Mouse (Mus musculus) brain, embryonic 14.5 days (tissue): ENCODE data around the gene Sfswap. TPM values are rescaled to one million over a fixed set of nuclear protein-coding genes. Genes with fewer than 3 reads are reported as not detected.

Experiments
- DNase-seq: peaks from one replicate; pipeline ENCODE4 v3.0.0-alpha.2; 2011; ENCODE audit warnings: low read depth
- CTCF ChIP-seq: fragments of 200-500 bp; IDR thresholded peaks from 2 replicates; pipeline ENCODE4 v1.5.1; 2012; ENCODE audit warnings: inconsistent platforms, mild to moderate bottlenecking, moderate library complexity, borderline replicate concordance; ENCODE audit not compliant: insufficient read depth, insufficient read length; ENCODE audit errors: extremely low read depth
- POLR2A ChIP-seq: fragments of 200-500 bp; IDR thresholded peaks from 2 replicates; pipeline ENCODE4 v1.6.1; 2012; ENCODE audit warnings: mild to moderate bottlenecking, inconsistent platforms, borderline replicate concordance; ENCODE audit not compliant: poor library complexity, insufficient read depth, insufficient read length, severe bottlenecking; ENCODE audit errors: extremely low read depth
- polyA plus RNA-seq: library from polyadenylated mRNA; depleted of rRNA; stranded (reverse); fragments of >200 nt; gene quantifications from 2 replicates; pipeline ENCODE4 v1.2.3, GENCODE M21; 2012

Sfswap gene
- polyA plus RNA-seq, 1 experiment, result 199 TPM

DNA sequence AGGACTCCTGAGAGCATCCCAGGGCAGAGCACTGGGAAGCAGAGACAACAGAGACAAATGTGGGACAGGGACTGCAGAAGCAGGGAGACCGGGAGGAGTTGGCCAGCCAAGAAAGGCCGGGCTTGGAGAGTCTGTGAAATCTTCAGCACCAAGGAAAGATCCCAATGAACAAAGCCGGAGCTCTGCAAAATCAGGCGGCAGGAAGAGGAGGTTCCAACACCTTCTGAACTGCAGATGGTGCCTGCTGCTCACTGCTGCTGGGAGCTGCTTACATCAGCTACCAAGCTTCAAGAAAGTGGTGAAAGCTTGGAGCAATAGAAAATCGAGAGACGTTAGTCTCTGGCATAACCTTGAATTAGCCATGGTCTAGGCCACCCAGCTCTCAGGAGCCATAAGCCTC, 79.0 kb downstream of the Sfswap start:
- peak; percentile 61 for DNase-seq
- TF ChIP-seq CTCF, result no peak
- TF ChIP-seq POLR2A, result no peak

DNA sequence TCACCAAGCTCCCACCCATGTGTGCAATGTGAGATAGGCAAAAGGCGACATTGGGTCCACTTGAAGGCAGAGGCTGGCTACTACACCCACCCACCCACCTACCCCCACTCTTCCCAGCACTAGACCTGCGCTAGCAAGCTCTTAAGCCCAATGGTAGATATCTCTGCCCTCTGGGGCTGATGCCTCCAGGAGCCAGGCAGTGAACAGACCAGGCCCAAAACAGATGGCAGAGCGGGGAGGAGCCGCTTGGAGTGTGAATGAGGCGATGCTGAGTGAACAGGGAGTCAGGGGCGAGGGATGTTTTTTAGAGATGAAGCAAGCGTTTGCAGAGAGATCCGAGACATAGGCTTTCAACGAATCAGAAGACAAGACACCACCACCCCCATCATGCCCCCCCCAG, 79.6 kb downstream of the Sfswap start:
- no peak for TF ChIP-seq POLR2A
- no peak for TF ChIP-seq CTCF
- peak; percentile 46 for DNase-seq

DNA sequence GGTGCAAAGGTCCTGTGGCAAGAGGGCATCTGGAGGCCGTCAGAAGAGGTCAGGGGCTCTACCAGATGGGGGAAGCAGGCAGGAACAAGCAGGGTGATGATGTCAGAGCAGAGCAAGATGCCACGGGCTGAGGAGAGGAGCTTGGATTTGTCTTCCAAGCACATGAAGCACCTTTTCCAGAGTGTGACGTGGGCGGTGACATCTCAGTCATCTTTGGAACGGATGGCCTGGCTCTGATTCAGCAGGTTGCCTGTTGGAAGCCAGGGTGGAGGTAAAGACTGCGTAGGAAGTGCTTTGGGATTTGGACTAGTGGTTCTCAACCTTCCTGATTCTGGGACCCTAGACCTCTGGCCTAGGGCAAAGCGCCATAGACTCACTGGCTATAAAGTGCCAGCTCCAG, 80.0 kb downstream of the Sfswap start:
- TF ChIP-seq POLR2A (no peak), CTCF (no peak)
- DNase-seq, result no peak

DNA sequence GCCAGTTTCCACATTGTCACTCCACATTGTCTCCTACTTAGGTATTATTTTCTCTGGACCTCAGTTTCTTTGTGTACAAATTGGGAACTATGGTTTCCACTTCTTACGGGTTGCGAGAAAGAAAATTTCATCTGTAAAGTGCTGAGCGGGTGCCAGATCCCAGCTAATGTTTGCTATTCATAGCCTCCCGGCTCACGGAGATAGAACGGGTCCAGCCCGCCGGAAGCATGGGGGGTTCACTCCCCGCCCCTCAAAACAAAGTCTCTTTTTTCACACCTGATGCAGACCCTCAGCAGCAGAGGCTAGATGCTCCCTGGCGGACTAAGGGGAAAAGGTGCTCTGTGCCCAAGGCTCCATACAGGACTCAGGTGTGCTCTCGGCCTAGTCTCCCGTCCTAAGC, 82.3 kb downstream of the Sfswap start:
- TF ChIP-seq POLR2A, result no peak
- TF ChIP-seq CTCF, result no peak
- no peak for DNase-seq

DNA sequence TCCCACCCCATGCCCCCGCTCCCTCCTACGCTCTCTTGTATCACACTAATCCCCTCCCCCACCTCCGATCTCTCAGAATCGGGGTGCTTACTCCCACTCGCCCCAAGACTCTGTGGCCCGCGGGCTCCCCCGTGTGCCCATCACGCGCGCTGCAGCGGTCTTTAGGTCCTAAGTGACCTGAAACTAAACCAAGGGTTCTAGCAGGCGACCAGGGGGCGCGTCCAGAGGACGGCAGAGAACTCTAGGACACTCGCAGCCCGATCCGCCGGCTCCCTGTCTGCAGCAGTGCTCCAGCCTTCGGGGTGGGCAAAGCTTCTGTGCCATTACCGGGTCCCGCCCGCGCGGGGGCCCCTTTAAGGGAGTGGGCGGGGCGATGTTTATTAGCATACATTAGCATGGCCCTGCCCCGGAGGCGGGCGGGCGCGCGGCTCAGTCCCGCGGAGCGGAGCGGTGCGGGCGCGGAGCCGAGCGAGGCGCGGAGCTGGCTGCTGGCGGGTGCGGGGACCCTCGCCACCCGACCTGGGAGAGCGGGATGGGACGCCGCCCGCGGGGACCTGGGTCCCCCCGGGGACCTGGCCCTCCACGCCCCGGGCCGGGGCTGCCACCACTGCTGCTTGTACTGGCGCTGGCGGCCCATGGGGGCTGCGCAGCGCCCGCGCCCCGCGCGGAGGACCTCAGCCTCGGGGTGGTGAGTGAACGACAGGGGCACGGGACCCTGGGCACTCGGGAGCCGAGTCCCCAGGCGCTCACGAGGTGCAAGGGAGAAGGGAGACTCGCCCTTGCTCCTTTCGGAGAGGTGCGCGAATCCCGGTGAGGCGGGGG, 83.0 kb downstream of the Sfswap start, which contains the start of gene Mmp17:
Gene Mmp17, plus strand, starts transcription at position 409 of the 822 bp plus-strand sequence.
- peak; percentile 91 for TF ChIP-seq POLR2A
- TF ChIP-seq CTCF, result peak; percentile 79
- DNase-seq, result peak; percentile 94

DNA sequence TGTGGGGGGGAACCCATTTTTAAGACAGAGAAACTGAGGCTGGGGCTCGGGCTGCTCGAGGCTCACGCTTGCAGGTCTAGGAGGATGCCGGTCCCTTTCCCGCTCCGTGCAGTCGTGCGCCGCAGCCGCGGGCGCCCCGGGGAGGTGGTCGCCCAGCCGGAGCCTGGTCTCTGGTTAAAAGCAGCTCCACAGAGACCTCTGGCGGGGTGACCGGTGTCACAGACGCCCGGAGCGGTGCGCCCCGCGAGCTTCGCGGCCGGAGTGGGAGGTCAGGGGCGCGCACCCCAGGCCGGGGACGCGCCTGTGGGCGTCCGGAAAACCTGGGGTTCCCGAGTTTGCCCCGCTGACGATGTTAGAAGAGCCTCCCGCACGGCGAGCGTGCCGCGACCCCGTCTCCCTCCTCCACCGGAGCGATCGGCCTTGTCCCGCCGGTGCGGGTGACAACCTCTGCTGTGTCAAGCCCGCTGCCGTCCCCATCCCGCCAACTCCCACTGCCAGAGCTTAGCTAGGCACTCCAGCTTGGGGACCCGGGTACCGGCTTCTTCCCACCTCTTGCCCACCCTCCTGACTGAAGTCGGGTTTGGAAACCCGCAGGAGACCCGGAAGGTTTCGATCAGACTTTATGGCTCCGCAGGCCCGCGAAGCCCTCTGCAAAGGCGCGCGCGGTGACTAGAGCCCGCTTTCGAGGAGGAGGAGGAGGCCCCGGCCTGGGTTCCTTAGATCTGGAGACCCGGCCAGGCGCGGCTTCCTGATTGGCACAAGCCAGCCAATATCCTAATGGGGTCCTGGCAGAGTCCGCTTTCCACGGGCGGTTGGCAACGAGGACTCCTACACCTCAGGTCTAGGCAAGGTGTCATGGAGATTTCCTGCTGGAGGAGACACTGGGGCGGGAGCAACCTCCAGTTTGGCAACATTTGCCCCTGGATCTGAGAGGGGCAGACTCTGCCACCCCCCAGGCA, 83.8 kb downstream of the Sfswap start:
- DNase-seq, result peak; percentile 48
- TF ChIP-seq CTCF (no peak), POLR2A (no peak)

DNA sequence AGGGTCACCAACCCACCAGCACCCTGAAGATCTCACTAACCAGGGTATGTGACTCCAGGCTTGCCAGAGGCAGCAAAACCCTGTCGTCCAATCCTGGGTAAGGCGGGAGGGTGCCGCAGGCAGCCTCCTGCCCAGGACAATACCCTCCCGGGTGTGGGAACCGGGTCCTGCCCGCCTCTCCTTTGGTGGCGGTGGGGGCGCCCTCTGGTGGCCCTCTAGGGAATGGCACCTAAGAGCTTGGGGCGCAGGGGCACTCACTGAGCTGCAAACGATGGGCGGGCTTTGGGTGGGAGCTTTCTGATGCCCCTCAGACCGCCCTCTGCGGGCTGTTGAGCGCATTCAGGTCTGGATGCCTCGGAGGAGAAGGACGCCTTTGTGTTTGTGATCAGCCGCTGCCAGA, 85.0 kb downstream of the Sfswap start:
- TF ChIP-seq POLR2A (no peak; the same call in 1 of the 2 replicates), CTCF (peak; percentile 94)
- DNase-seq, result peak; percentile 95

DNA sequence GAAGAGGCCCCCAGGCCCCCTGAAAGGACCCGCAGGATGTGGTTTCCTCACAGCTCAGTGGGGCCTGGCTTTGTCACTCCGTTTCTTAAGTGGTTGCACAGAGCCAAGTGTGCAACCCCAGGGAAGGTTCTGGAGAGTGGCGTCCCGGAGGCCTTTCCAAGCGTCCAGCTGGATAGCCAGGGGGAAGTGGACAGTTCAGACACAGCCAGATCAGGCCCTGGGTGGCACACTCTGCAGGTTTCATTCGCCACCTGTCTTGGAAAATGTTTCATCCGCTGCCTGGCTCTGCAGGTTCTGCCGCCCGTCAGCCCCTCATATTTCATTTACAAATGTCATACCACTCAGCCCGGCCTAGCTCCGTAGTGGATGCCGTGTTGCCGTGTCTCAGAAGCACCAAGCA, 85.5 kb downstream of the Sfswap start:
- TF ChIP-seq CTCF, result no peak
- no peak for TF ChIP-seq POLR2A
- DNase-seq, result no peak

DNA sequence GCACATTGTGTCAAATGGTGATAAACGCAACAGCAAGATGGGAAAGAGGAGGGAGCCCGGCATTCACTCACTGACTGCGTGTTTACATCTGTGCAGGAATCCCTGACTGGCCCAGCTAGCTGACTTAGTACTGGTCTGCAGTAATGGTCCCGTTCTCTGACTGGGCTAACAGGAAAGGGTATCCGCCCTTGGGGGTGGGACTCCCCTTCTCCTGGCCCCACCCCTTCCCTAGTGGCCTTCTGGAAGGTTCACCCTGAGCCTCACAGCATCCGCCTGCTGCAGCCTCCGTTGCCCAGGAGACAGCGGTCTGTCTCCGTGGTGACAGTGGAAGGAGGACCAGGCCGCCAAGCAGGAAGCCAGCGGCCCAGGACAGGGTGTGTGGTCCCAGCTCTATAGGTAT, 89.9 kb downstream of the Sfswap start:
- DNase-seq, result peak; percentile 72
- TF ChIP-seq POLR2A, result no peak
- no peak for TF ChIP-seq CTCF

DNA sequence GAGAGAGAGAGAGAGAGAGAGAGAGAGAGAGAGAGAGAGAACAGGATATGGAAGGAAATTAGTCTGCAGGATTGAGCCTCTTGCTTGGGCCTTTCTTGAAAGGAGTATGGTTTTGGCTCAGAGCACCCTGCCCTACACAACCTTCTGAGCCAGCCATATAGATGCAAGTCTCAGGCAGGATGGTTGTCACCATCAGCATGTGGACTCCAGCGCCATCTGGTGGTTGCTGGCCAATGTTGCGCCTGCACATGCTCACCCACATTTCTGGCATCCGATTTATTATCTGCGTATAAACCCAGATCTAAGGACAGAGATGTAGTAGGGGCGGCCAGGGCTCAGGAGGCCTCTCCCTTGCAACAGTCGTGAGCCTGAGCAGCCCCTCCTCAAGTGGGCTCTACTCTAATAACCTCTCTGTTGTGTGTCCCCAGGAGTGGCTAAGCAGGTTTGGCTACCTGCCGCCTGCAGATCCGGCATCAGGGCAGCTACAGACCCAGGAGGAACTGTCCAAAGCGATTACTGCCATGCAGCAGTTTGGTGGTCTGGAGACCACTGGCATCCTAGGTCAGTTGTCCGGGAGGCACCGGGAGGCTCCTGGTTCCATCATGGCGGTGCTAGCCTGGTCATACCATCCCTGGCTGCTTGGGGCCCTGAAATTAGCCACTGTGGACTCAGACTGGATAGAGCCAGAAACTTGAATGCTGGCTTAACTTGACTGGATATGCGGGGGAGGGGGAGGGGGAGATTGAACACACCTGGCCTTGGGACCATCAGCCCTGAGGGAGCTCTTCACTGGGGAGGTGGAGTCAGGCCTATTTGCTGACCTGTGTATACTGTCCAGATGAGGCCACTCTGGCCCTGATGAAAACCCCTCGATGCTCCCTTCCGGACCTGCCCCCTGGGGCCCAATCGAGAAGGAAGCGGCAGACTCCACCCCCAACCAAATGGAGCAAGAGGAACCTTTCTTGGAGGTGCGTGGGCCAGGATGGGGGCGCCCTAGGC, 93.4 kb downstream of the Sfswap start:
- DNase-seq, result peak; percentile 90
- TF ChIP-seq CTCF (peak; percentile 100), POLR2A (no peak)
